Mouse (Mus musculus): ENCODE data around the gene Shank2. TPM values are rescaled to one million over a fixed set of nuclear protein-coding genes. Genes with fewer than 3 reads are reported as not detected.

Gene Shank2
- total RNA-seq, 1 experiment: 0.94 TPM

GRCm38 (mm10) chr7:144038741-144039140 is 37.0 kb downstream of the Shank2 start:
- Histone ChIP-seq H3K4me1 (ENCODE audit: control insufficient read depth in 2 of 2, insufficient read depth in 2 of 2, low read length in 2 of 2, poor library complexity in 1 of 2) (peaks cover 0 to 2% of the 10 kb centered on the region in 2 experiments; a peak in 1 of 4 replicates), H3K9ac (ENCODE audit: insufficient read depth, low read depth, low read length, poor library complexity, severe bottlenecking) (no peak overlapping the region), H3K4me3 (ENCODE audit: insufficient read depth in 1 of 2, low read depth in 1 of 2, low read length in 2 of 2, poor library complexity in 1 of 2, severe bottlenecking in 1 of 2) (no peak overlapping the region), H3K36me3 (ENCODE audit: control insufficient read depth, insufficient read depth, low read length, poor library complexity, severe bottlenecking) (no peaks in the 10 kb centered on the region), H3K9me3 (ENCODE audit: control insufficient read depth, insufficient read depth, low read depth, low read length) (no peaks in the 10 kb centered on the region), H3K27ac (ENCODE audit: insufficient read depth, low read depth, low read length, poor library complexity, severe bottlenecking) (no peak overlapping the region)
- in situ Hi-C loops (cut with MboI; ENCODE audit: low sequenced_read_pairs in 2 of 2, unreplicated experiment in 2 of 2): no loop called here
- DNase-seq (ENCODE audit: low read depth, low spot score): no peak
- TF ChIP-seq HCFC1 (IDR thresholded peaks at IDR 0.05; ENCODE audit: borderline replicate concordance, insufficient read depth, low read length): no peak
- no peak for TF ChIP-seq ZC3H11A (IDR thresholded peaks at IDR 0.05; ENCODE audit: borderline replicate concordance, low read depth, low read length)
- TF ChIP-seq CHD2 (IDR thresholded peaks at IDR 0.05; ENCODE audit: low read depth, low read length): no peak
- TF ChIP-seq ZNF384 (IDR thresholded peaks at IDR 0.05; ENCODE audit: low read depth, low read length): no peak
- TF ChIP-seq MAFK (IDR thresholded peaks at IDR 0.05; ENCODE audit: insufficient read depth, low read depth, low read length): no peak

GRCm38 (mm10) chr7:144040328-144040727 is 38.6 kb downstream of the Shank2 start:
- in situ Hi-C loops (cut with MboI; ENCODE audit: low sequenced_read_pairs in 2 of 2, unreplicated experiment in 2 of 2): no loop called here
- H3K36me3 ChIP-seq (ENCODE audit: control insufficient read depth, insufficient read depth, low read length, poor library complexity, severe bottlenecking): no peaks in the 10 kb centered on the region

DNA sequence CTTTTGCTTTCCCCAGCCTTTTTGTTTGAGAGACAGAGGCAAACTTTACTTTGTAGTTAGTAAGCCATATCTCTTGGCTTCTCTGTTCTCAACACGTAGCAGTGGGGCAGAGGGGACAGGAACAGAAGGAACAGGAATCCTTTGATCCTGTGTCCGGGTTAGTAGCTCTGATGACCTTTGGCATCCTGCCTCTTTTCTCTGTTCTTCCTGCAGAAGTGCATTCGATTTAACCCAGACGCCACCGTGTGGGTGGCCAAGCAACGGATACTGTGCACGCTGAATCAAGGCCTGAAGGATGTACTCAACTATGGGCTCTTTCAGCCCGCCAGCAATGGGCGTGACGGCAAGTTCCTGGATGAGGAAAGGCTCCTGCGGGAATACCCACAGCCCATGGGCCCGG is 50.3 kb downstream of the Shank2 start:
- no peak for DNase-seq (ENCODE audit: low read depth, low spot score)
- Histone ChIP-seq H3K9ac (ENCODE audit: insufficient read depth, low read depth, low read length, poor library complexity, severe bottlenecking) (no peak overlapping the region), H3K4me1 (ENCODE audit: control insufficient read depth in 2 of 2, insufficient read depth in 2 of 2, low read length in 2 of 2, poor library complexity in 1 of 2) (0 out of 4 replicates have a peak, but pooled peaks cover 0 to 2% of the 10 kb centered on the region in 2 experiments), H3K9me3 (ENCODE audit: control insufficient read depth, insufficient read depth, low read depth, low read length) (no peaks in the 10 kb centered on the region), H3K27ac (ENCODE audit: insufficient read depth, low read depth, low read length, poor library complexity, severe bottlenecking) (no peak overlapping the region), H3K4me3 (ENCODE audit: insufficient read depth in 1 of 2, low read depth in 1 of 2, low read length in 2 of 2, poor library complexity in 1 of 2, severe bottlenecking in 1 of 2) (no peak overlapping the region), H3K36me3 (ENCODE audit: control insufficient read depth, insufficient read depth, low read length, poor library complexity, severe bottlenecking) (no peaks in the 10 kb centered on the region)
- in situ Hi-C loops (cut with MboI; ENCODE audit: low sequenced_read_pairs in 2 of 2, unreplicated experiment in 2 of 2): no loop called here
- TF ChIP-seq HCFC1 (IDR thresholded peaks at IDR 0.05; ENCODE audit: borderline replicate concordance, insufficient read depth, low read length) (no peak), ZC3H11A (IDR thresholded peaks at IDR 0.05; ENCODE audit: borderline replicate concordance, low read depth, low read length) (no peak), MAFK (IDR thresholded peaks at IDR 0.05; ENCODE audit: insufficient read depth, low read depth, low read length) (no peak), ZNF384 (IDR thresholded peaks at IDR 0.05; ENCODE audit: low read depth, low read length) (no peak), CHD2 (IDR thresholded peaks at IDR 0.05; ENCODE audit: low read depth, low read length) (no peak)

More at GRCm38 (mm10) chr7:144040328-144040727, 38.6 kb downstream of the Shank2 start:
- DNase-seq (ENCODE audit: low read depth, low spot score): no peak
- H3K9ac ChIP-seq (ENCODE audit: insufficient read depth, low read depth, low read length, poor library complexity, severe bottlenecking): no peak overlapping the region
- no peak overlapping the region for H3K27ac ChIP-seq (ENCODE audit: insufficient read depth, low read depth, low read length, poor library complexity, severe bottlenecking)
- no peak overlapping the region for H3K4me3 ChIP-seq (ENCODE audit: insufficient read depth in 1 of 2, low read depth in 1 of 2, low read length in 2 of 2, poor library complexity in 1 of 2, severe bottlenecking in 1 of 2)
- TF ChIP-seq ZC3H11A (IDR thresholded peaks at IDR 0.05; ENCODE audit: borderline replicate concordance, low read depth, low read length) (no peak), HCFC1 (IDR thresholded peaks at IDR 0.05; ENCODE audit: borderline replicate concordance, insufficient read depth, low read length) (no peak), ZNF384 (IDR thresholded peaks at IDR 0.05; ENCODE audit: low read depth, low read length) (no peak), MAFK (IDR thresholded peaks at IDR 0.05; ENCODE audit: insufficient read depth, low read depth, low read length) (no peak), CHD2 (IDR thresholded peaks at IDR 0.05; ENCODE audit: low read depth, low read length) (no peak)
- no peaks in the 10 kb centered on the region for H3K9me3 ChIP-seq (ENCODE audit: control insufficient read depth, insufficient read depth, low read depth, low read length)
- H3K4me1 ChIP-seq (ENCODE audit: control insufficient read depth in 2 of 2, insufficient read depth in 2 of 2, low read length in 2 of 2, poor library complexity in 1 of 2): peaks cover 0 to 4% of the 10 kb centered on the region in 2 experiments; a peak in 1 of 4 replicates

GRCm38 (mm10) chr7:144055188-144055587 is 53.5 kb downstream of the Shank2 start:
- in situ Hi-C loops (cut with MboI; ENCODE audit: low sequenced_read_pairs in 2 of 2, unreplicated experiment in 2 of 2): no loop called here
- Histone ChIP-seq H3K27ac (ENCODE audit: insufficient read depth, low read depth, low read length, poor library complexity, severe bottlenecking) (no peak overlapping the region), H3K4me1 (ENCODE audit: control insufficient read depth in 2 of 2, insufficient read depth in 2 of 2, low read length in 2 of 2, poor library complexity in 1 of 2) (0 out of 4 replicates have a peak, but pooled peaks cover 0 to 2% of the 10 kb centered on the region in 2 experiments), H3K36me3 (ENCODE audit: control insufficient read depth, insufficient read depth, low read length, poor library complexity, severe bottlenecking) (no peaks in the 10 kb centered on the region), H3K9me3 (ENCODE audit: control insufficient read depth, insufficient read depth, low read depth, low read length) (no peaks in the 10 kb centered on the region), H3K4me3 (ENCODE audit: insufficient read depth in 1 of 2, low read depth in 1 of 2, low read length in 2 of 2, poor library complexity in 1 of 2, severe bottlenecking in 1 of 2) (no peak overlapping the region), H3K9ac (ENCODE audit: insufficient read depth, low read depth, low read length, poor library complexity, severe bottlenecking) (no peak overlapping the region)
- no peak for DNase-seq (ENCODE audit: low read depth, low spot score)
- TF ChIP-seq HCFC1 (IDR thresholded peaks at IDR 0.05; ENCODE audit: borderline replicate concordance, insufficient read depth, low read length): no peak
- TF ChIP-seq CHD2 (IDR thresholded peaks at IDR 0.05; ENCODE audit: low read depth, low read length): no peak
- TF ChIP-seq ZC3H11A (IDR thresholded peaks at IDR 0.05; ENCODE audit: borderline replicate concordance, low read depth, low read length): no peak
- TF ChIP-seq MAFK (IDR thresholded peaks at IDR 0.05; ENCODE audit: insufficient read depth, low read depth, low read length): no peak
- no peak for TF ChIP-seq ZNF384 (IDR thresholded peaks at IDR 0.05; ENCODE audit: low read depth, low read length)
